Mouse (Mus musculus): ENCODE data around the gene D2hgdh. TPM values are rescaled to one million over a fixed set of nuclear protein-coding genes. Genes with fewer than 3 reads are reported as not detected.
"Not testable (repeated sequence)": the region's sequence is repeated elsewhere in the genome, so short reads cannot be mapped to it uniquely, and the experiment has no call there.

Gene D2hgdh
- total RNA-seq, 2 experiments from 2014 or later: 12.6 to 14.2 TPM

DNA sequence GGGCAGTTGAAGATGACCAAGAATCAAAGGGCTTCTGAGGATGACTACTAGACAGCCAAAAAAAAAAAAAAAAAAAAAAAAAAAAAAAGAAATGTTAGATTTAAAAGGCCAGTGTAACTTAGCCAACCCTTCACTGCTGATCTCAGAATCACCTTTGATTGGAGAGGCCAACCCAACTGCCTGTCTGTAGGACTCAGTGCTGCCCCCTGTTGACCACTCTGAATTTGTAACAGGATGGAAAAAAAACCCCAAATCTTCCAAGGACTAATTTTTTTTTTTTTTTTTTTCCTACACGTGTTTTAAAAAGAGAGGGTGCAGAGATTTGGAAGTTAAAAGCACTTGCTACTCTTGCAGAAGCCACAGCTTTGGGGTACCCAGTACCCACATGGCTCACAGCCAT lies 66.2 kb downstream of the D2hgdh start:
- H3K4me3 ChIP-seq; DNase-seq (ENCODE audit: extremely low spot score in 1 of 2, low spot score in 2 of 2); H3K27ac ChIP-seq: not testable (repeated sequence)
- TF ChIP-seq CTCF (IDR thresholded peaks at IDR 0.05): peak; percentile 11; the same call in 1 of the 2 replicates
- intact Hi-C loops (cut with DNase I): loop anchor here (10.0 kb wide), 1 partner anchor 74 kb away; no protein-coding TSS in a partner anchor

DNA sequence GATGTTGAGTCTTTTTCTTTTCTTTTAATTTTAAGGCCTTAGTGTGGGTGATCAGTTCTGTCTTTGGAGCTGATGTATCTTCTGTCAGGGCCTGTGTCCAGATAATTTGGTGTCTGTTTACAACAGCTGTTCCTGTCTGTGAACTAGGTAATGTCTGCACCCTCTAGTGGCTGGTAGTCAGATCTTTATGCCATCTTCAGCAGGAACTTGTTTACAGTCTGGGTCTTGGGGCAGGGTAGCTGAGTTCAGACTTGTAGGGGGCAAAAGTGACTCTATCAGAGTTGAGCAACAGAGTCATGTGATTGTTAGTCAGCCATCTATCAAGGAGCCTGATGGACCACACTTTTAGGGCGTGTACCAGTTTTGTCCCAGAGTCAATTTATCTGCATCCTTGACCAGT lies 72.7 kb downstream of the D2hgdh start:
- intact Hi-C loops (cut with DNase I): loop anchor here (10.0 kb wide), 1 partner anchor 67 kb away; no protein-coding TSS in a partner anchor
- DNase-seq (ENCODE audit: extremely low spot score in 1 of 2, low spot score in 2 of 2); H3K4me3 ChIP-seq; H3K27ac ChIP-seq: not testable (repeated sequence)

DNA sequence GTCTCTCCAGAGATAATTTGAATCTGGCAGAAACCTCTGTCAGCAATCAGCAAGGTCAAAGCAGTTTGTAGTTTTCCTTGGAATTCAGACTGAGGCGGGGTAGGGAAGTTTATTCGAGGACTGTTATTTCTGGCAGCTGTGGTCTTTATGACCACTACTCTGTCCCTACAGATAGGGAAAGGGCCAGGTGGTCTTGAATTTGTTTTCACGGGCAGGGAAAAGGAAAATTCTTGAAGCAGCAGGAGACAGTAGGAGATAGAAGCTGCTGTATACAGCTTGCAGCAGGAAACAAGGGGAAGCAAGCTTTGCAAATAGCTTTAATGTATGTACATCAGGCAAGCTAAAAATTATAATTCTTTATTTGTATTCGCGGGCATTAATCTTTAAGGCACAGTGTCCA lies 76.6 kb downstream of the D2hgdh start:
- DNase-seq (ENCODE audit: extremely low spot score in 1 of 2, low spot score in 2 of 2); H3K27ac ChIP-seq; intact Hi-C loops (cut with DNase I); H3K4me3 ChIP-seq: not testable (repeated sequence)

Other genes starting within 250 kb of the D2hgdh start
- 100 to 1,000 TPM; 360 to 388 TPM for gene Stk25, start 166.2 kb upstream of the D2hgdh start, total RNA-seq (2021)
- 10 to 100 TPM; 33.2 to 35.8 TPM for gene Bok, start 139.2 kb upstream of the D2hgdh start, total RNA-seq (2021)
- 10 to 100 TPM; 79.7 to 89.7 TPM for gene Atg4b, start 73.4 kb upstream of the D2hgdh start, total RNA-seq (2021)
- gene Thap4, start 70.0 kb upstream of the D2hgdh start, total RNA-seq (2021): 10 to 100 TPM; 42.0 to 44.4 TPM
- 10 to 100 TPM; 50.8 to 52.5 TPM for gene Dtymk, start 23.0 kb upstream of the D2hgdh start, total RNA-seq (2021)
- 10 to 100 TPM; 12.8 to 15.2 TPM for gene Ing5, start 20.9 kb upstream of the D2hgdh start, total RNA-seq (2021)
- gene Gal3st2, start 36.4 kb downstream of the D2hgdh start, total RNA-seq (2021): under 1 TPM in 1 of 2 experiments, not detected in 1; 0.16 TPM
- under 1 TPM in 1 of 2 experiments, not detected in 1; 0.54 TPM for gene Gal3st2b, start 93.4 kb downstream of the D2hgdh start, total RNA-seq (2021)
- under 1 TPM; 0.05 TPM for gene Gal3st2c, start 165.6 kb downstream of the D2hgdh start, total RNA-seq (2021)
- 1 to 10 TPM; 7.1 to 7.3 TPM for gene Neu4, start 195.5 kb downstream of the D2hgdh start, total RNA-seq (2021)
- gene Pdcd1, start 227.6 kb downstream of the D2hgdh start, total RNA-seq (2021): not detected